Mouse (Mus musculus): ENCODE measurements around the gene Ccdc162.

GRCm38 (mm10) chr10:41543844-41544243, 172.6 kb downstream of the Ccdc162 start:
- TF ChIP-seq POLR2A (IDR thresholded peaks at IDR 0.05; ENCODE audit: insufficient read length, low read depth) (no peak), MYOD1 (IDR thresholded peaks at IDR 0.05; ENCODE audit: control insufficient read depth in 1 of 3, insufficient read length in 2 of 3, low read depth in 2 of 3) (no peak), TCF3 (IDR thresholded peaks at IDR 0.05; ENCODE audit: insufficient read length, low read depth) (no peak), POLR2AphosphoS2 (IDR thresholded peaks at IDR 0.05; ENCODE audit: insufficient read length, low read depth) (no peak), USF1 (IDR thresholded peaks at IDR 0.05; ENCODE audit: low read depth) (no peak), E2F4 (IDR thresholded peaks at IDR 0.05; ENCODE audit: insufficient read depth) (no peak), TCF12 (IDR thresholded peaks at IDR 0.05; ENCODE audit: insufficient read depth, poor library complexity, severe bottlenecking) (no peak), MAX (IDR thresholded peaks at IDR 0.05; ENCODE audit: low read depth) (no peak)
